Mouse (Mus musculus) hindbrain, embryonic 14.5 days (tissue): ENCODE data around the gene Tm4sf19. TPM values are rescaled to one million over a fixed set of nuclear protein-coding genes. Genes with fewer than 3 reads are reported as not detected.

Source experiments
- ATAC-seq: fragments of 200-750 bp; cut with Nextera tagmentation; 2 replicates; pipeline ENCODE4 v1.8.0; 2017; ENCODE audit warnings: moderate number of reproducible peaks, mild to moderate bottlenecking, moderate TSS enrichment, moderate library complexity; ENCODE audit not compliant: low FRiP score
- DNase-seq: peaks from one replicate; pipeline ENCODE4 v3.0.0-alpha.2; 2015; ENCODE audit warnings: low spot score
- H3K27ac ChIP-seq: fragments of 300-500 bp; sonication (generic); 2 replicates; pipeline ENCODE4 v1.5.1; 2014; ENCODE audit warnings: mild to moderate bottlenecking, moderate library complexity
- H3K27me3 ChIP-seq: fragments of 300-500 bp; sonication (generic); 2 replicates; pipeline ENCODE4 v1.6.1; 2014; ENCODE audit warnings: mild to moderate bottlenecking, low read length, mixed read lengths; ENCODE audit not compliant: control insufficient read depth, insufficient read depth
- H3K36me3 ChIP-seq: fragments of 300-500 bp; sonication (generic); replicated peaks from 2 replicates; pipeline ENCODE4 v1.6.1; 2014; ENCODE audit not compliant: control insufficient read depth, insufficient read depth
- H3K4me1 ChIP-seq: fragments of 300-500 bp; sonication (generic); replicated peaks from 2 replicates; pipeline ENCODE4 v1.6.1; 2014; ENCODE audit warnings: antibody characterized with exemption, low read length, mixed read lengths; ENCODE audit not compliant: control insufficient read depth, insufficient read depth
- H3K4me2 ChIP-seq: fragments of 300-500 bp; sonication (generic); replicated peaks from 2 replicates; pipeline ENCODE4 v1.6.1; 2014; ENCODE audit warnings: mild to moderate bottlenecking, moderate library complexity
- H3K4me3 ChIP-seq: fragments of 300-500 bp; sonication (generic); replicated peaks from 2 replicates; pipeline ENCODE4 v1.5.1; 2014; ENCODE audit warnings: mild to moderate bottlenecking, low read length
- H3K9ac ChIP-seq: fragments of 300-500 bp; sonication (generic); 2 replicates; pipeline ENCODE4 v1.6.1; 2014
- H3K9me3 ChIP-seq: fragments of 300-500 bp; sonication (generic); 2 replicates; pipeline ENCODE4 v1.6.1; 2016; ENCODE audit warnings: low read length; ENCODE audit not compliant: control insufficient read depth
- WGBS: fragments of 180-500 bp; shearing (Covaris S2); extraction: QIAGEN DNeasy Blood & Tissue Kit; methylation state at CpG from one replicate; pipeline ENCODE4 v1.1.7; 2014; 5-methylcytosine and 5-hydroxymethylcytosine counted together
- polyA plus RNA-seq: library from polyadenylated mRNA; unstranded; fragments of >200 nt; fragmentation: Nextera tagmentation; extraction: Ambion mirVana; gene quantifications from 2 replicates; pipeline ENCODE4 v1.2.1, GENCODE M21; 2014

Tm4sf19 gene
- polyA plus RNA-seq, 1 experiment from 2014 or later = not detected

- Histone ChIP-seq H3K9ac (no peak overlapping the region), H3K4me2 (no peak overlapping the region), H3K9me3 (no peaks in the 10 kb centered on the region), H3K27ac (no peak overlapping the region), H3K27me3 (no peaks in the 10 kb centered on the region), H3K36me3 (peaks cover 48% of the 10 kb centered on the region), H3K4me3 (no peak overlapping the region), H3K4me1 (no peaks in the 10 kb centered on the region)
- DNase-seq (no peak), ATAC-seq (no peak)
- 90% methylated on average over 3 of the region's 3 CpGs for WGBS
Observed at GRCm38 (mm10) chr16:32390882-32391281, 9.4 kb upstream of the Tm4sf19 start.

DNA sequence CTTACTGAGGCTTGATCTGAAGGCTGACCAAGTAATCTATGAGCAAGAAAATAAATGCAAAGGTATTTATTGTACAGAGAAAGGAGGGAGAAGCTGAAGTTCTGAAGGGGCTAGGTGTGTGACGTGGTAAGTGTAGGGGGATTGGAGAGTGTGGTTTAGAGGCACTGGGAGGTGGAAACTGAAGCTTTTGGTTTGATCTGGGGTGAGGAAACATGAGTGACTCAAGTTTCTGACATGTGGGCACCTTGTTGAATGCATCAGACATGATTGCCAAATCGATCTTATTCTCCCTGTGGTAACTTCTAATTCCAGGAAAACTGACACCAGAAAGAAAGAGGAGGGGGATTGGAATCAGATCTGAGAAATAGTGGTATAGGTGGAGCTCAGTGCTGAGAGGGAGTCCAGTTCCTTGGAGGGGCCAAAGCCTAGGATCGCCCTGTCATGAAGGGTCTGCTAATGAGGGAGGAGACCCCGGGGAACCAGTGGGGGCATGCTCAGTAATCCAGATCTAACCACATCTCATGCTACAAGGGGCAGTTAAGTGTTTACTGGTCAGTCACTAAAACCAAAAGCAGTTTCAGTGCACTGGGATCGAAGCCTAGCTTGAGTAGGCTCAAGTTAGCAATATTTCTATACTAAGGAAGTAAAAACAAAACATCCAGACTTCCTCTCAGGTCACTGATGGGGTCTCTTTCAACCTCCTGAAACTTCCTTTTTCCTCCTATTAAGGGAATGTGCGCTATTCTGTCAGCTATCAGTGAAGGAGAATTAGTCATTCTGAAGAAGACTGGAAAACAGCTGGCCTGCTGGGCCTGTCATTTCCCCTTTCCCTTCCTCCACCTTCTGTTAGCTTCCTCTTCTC lies 4.4 kb upstream of the Tm4sf19 start:
- no peaks in the 10 kb centered on the region for H3K9me3 ChIP-seq
- ATAC-seq (no peak), DNase-seq (no peak)
- 75% methylated on average over 6 of the region's 6 CpGs for WGBS
- H3K27ac ChIP-seq = no peak overlapping the region
- H3K4me3 ChIP-seq = no peak overlapping the region
- no peak overlapping the region for H3K4me2 ChIP-seq
- H3K27me3 ChIP-seq = no peaks in the 10 kb centered on the region
- no peaks in the 10 kb centered on the region for H3K4me1 ChIP-seq
- no peak overlapping the region for H3K9ac ChIP-seq
- H3K36me3 ChIP-seq = peaks cover 14% of the 10 kb centered on the region

DNA sequence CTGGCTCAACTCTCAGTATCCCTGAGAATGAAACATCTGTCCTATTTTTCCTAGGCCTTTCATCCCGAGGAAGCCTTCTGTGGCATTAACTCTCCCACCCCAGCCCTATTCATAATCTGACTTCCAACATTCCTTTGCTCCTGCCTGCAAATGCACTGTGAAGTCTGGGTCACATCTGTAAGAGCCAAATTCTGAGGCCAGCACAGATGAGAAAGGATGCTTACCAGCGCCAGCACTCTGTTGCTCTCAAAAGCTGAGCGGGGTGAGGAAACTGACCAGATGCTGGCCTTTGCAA lies 3.8 kb upstream of the Tm4sf19 start:
- H3K4me3 ChIP-seq = no peak overlapping the region
- no peak overlapping the region for H3K9ac ChIP-seq
- ATAC-seq (no peak), DNase-seq (no peak)
- no peak overlapping the region for H3K27ac ChIP-seq
- no peaks in the 10 kb centered on the region for H3K4me1 ChIP-seq
- no peaks in the 10 kb centered on the region for H3K27me3 ChIP-seq
- peaks cover 9% of the 10 kb centered on the region for H3K36me3 ChIP-seq
- no peak overlapping the region for H3K4me2 ChIP-seq
- no peaks in the 10 kb centered on the region for H3K9me3 ChIP-seq
- WGBS = 54% methylated on average over 3 of the region's 3 CpGs

GRCm38 (mm10) chr16:32398206-32398605 lies 2.1 kb upstream of the Tm4sf19 start:
- Histone ChIP-seq H3K27ac (no peak overlapping the region), H3K4me2 (no peak overlapping the region), H3K4me3 (no peak overlapping the region), H3K27me3 (no peaks in the 10 kb centered on the region), H3K9me3 (no peaks in the 10 kb centered on the region), H3K4me1 (no peaks in the 10 kb centered on the region), H3K9ac (no peak overlapping the region), H3K36me3 (peaks cover 1% of the 10 kb centered on the region)
- ATAC-seq (no peak), DNase-seq (no peak)
- WGBS = 84% methylated on average over 3 of the region's 3 CpGs

DNA sequence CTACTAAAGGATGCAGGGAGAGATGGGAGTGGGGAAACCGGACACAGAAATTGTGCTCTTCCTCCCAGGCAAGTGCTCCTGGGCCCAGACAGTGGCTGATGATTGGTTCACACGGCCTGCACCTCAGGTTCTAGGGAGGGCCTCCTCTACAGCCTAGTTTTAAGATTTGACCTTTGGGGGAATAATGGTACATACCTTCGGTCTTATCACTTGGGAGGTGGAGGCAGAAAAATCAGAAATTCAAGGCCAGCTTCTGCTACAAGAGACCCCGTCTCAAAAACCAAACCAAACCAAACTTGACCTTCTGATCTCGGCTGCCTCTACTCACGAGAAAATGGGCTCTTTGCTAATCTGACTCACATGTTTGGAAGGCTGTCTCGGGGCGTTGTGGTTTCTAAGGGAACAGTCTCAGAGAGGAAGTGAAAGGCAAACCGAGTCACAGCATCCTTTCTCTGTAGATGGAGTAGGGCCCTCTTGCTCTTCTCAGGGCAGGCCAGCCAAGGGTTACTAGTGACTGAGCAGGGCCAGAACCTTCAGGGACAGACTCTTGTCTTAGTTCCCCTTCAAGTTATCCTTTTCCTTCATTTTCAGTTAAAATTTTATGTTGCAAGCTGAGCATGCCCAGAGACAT lies 1.1 kb downstream of the Tm4sf19 start:
- DNase-seq (no peak), ATAC-seq (no peak)
- Histone ChIP-seq H3K36me3 (no peaks in the 10 kb centered on the region), H3K9me3 (no peaks in the 10 kb centered on the region), H3K9ac (no peak overlapping the region), H3K27ac (no peak overlapping the region), H3K27me3 (no peaks in the 10 kb centered on the region), H3K4me3 (no peak overlapping the region), H3K4me1 (no peaks in the 10 kb centered on the region), H3K4me2 (no peak overlapping the region)
- 86% methylated on average over 9 of the region's 9 CpGs for WGBS

DNA sequence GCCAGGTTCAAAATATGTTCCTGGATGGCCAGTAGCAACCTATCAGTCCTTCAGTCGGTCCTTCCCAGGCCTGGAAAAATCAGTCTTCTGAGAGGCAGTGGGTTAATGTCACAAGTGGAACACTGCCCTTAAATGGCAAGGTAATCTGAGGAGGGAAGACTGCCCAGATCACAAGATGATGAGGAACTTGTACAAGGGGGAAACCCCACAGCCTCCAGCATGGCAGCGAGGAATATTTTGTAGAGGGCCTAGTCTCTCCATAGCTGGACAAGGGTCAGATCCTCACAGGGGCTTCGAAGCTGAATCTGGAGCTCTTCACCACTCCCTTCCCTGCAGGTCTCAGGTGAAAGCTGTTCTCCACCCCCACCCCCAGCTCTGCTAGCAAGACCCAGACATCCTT lies 2.5 kb downstream of the Tm4sf19 start:
- H3K4me3 ChIP-seq = no peak overlapping the region
- H3K27me3 ChIP-seq = no peaks in the 10 kb centered on the region
- 90% methylated on average over 3 of the region's 3 CpGs for WGBS
- no peak overlapping the region for H3K27ac ChIP-seq
- DNase-seq = no peak
- H3K36me3 ChIP-seq = no peaks in the 10 kb centered on the region
- ATAC-seq = no peak
- H3K4me1 ChIP-seq = no peaks in the 10 kb centered on the region
- no peak overlapping the region for H3K9ac ChIP-seq
- H3K9me3 ChIP-seq = no peaks in the 10 kb centered on the region
- no peak overlapping the region for H3K4me2 ChIP-seq

DNA sequence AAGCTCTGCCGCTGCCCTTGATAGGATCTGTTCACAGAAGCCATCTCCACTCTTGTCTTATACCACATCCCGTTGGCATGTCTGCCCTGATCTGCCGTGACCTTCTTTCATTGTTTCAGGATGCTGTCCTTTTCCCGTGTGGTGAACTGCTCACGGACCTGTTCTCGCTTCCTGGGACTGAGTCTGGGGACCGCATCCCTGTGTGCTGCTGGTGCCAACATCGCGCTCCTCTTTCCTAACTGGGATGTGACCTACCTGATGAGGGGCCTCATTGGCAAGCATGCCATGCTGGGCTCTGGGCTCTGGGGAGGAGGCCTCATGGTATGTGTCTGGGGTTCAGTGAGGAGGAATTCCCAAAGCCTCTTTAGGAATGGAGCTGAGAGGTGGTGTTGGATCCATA lies 5.4 kb downstream of the Tm4sf19 start:
- H3K4me1 ChIP-seq = no peaks in the 10 kb centered on the region
- 87% methylated on average over 9 of the region's 9 CpGs for WGBS
- no peaks in the 10 kb centered on the region for H3K27me3 ChIP-seq
- H3K9me3 ChIP-seq = no peaks in the 10 kb centered on the region
- H3K4me3 ChIP-seq = no peak overlapping the region
- no peak overlapping the region for H3K9ac ChIP-seq
- no peak overlapping the region for H3K4me2 ChIP-seq
- ATAC-seq (no peak), DNase-seq (no peak)
- H3K36me3 ChIP-seq = no peaks in the 10 kb centered on the region
- no peak overlapping the region for H3K27ac ChIP-seq

DNA sequence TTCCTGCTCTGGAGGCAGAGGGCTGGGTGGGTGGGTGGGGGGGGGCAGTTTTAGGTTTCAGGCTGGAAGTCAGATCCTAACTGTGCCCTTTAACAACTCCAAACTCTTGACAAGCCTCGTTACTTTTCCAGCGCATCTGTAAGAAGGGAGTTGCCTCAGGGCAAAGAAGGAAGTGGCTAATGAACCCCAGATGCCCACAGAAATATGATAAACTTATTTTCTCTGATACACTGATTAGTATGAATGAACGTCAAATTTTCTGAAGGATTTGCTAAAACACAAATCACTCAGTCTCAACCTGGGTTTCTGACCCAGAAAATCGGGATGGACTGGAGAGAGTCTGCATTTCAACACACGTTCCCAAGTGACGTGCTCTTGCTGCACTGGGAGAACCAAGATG lies 6.4 kb downstream of the Tm4sf19 start:
- Histone ChIP-seq H3K4me1 (no peaks in the 10 kb centered on the region), H3K27me3 (no peaks in the 10 kb centered on the region), H3K9me3 (no peaks in the 10 kb centered on the region), H3K27ac (no peak overlapping the region), H3K36me3 (no peaks in the 10 kb centered on the region), H3K9ac (no peak overlapping the region), H3K4me3 (no peak overlapping the region), H3K4me2 (no peak overlapping the region)
- 83% methylated on average over 6 of the region's 6 CpGs for WGBS
- DNase-seq (no peak), ATAC-seq (no peak)

DNA sequence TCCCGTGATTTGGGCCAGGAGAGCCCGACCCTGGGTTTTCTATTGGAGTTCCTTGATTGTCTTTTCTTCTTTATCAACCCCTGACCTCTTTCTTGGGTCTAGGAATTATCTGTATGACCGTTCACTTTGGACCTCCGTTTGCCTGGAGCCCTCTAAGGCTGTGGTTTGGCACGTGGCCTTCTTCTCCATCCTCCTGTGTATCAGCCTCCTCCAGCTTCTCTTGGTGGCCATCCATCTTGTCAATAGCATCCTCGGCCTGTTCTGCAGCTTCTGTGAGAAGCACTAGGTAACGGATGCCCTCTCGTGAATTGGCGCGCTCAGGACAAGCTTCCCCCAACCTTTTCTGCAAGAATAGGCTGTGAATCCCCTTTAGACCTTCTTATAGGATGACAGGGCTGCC lies 7.4 kb downstream of the Tm4sf19 start:
- 88% methylated on average over 10 of the region's 10 CpGs for WGBS
- ATAC-seq (no peak), DNase-seq (no peak)
- Histone ChIP-seq H3K4me3 (no peak overlapping the region), H3K4me2 (no peak overlapping the region), H3K36me3 (no peaks in the 10 kb centered on the region), H3K9me3 (no peaks in the 10 kb centered on the region), H3K4me1 (no peaks in the 10 kb centered on the region), H3K27me3 (no peaks in the 10 kb centered on the region), H3K27ac (no peak overlapping the region), H3K9ac (no peak overlapping the region)
